Mouse (Mus musculus): ENCODE data around the gene Prdm1. TPM values are rescaled to one million over a fixed set of nuclear protein-coding genes. Genes with fewer than 3 reads are reported as not detected.

Gene Prdm1
- polyA plus RNA-seq, 1 experiment from 2014 or later, result 0.15 TPM

DNA sequence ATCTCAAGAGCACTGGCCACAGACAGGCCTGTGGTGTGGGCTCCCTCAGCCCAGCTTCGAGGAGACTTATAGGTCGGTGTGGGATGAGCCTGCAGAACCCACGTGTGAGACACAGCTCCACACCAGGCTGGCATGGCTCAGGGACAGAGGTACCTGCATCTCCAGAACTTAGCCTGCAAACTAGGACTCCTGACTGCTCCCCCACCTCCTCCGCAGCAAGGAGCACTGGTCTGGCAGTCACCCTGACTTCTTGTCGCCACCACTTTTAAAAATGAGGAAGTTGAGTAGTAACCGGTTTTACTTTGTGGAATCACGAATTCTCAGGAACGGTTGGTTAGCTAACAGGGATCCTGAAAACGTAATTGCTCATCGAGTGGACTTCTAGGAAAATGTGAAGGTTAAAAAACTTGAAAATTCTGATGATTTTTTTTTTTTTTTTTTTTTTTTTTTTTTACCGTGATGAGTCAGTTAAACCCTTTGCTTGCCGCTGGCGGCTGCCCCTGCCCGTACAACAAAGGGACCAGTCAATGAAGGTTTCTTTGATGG, 10.8 kb upstream of the Prdm1 start:
- DNase-seq (no peak), ATAC-seq (no peak; the same call in 1 of the 2 replicates)
- 4% methylated on average over 14 of the region's 14 CpGs for WGBS (ENCODE audit: insufficient replicate concordance)
- H3K36me3 ChIP-seq (replicated peaks; ENCODE audit: insufficient read depth, low read length), result no peaks in the 10 kb centered on the region
- TF ChIP-seq CTCF (IDR thresholded peaks at IDR 0.05; ENCODE audit: low read depth), result no peak
- TF ChIP-seq EP300 (IDR thresholded peaks at IDR 0.05; ENCODE audit: low read depth), result no peak
- H3K9me3 ChIP-seq (ENCODE audit: low read length), result no peaks in the 10 kb centered on the region
- no peak overlapping the region for H3K27ac ChIP-seq (ENCODE audit: low read depth)
- H3K4me1 ChIP-seq (ENCODE audit: insufficient read depth), result peaks cover 4% of the 10 kb centered on the region; the same call in 1 of the 2 replicates
- H3K9ac ChIP-seq (replicated peaks), result peak overlapping the region; percentile 30; the same call in 1 of the 2 replicates
- no peaks in the 10 kb centered on the region for H3K27me3 ChIP-seq (ENCODE audit: insufficient read depth, low read length)
- H3K4me3 ChIP-seq (ENCODE audit: low read depth, low read length), result peak overlapping the region; percentile 20; the same call in 1 of the 2 replicates
- peak overlapping the region; percentile 55 for H3K4me2 ChIP-seq (ENCODE audit: low read depth, low read length)

GRCm38 (mm10) chr10:44538137-44538536, 9.8 kb upstream of the Prdm1 start:
- ATAC-seq (no peak), DNase-seq (no peak)
- no peak overlapping the region for H3K9ac ChIP-seq (replicated peaks)
- no peak overlapping the region for H3K4me3 ChIP-seq (ENCODE audit: low read depth, low read length)
- H3K27ac ChIP-seq (ENCODE audit: low read depth), result 0 out of 2 replicates have a peak overlapping the region, but pooled peaks have one; percentile 2
- no peak overlapping the region for H3K4me2 ChIP-seq (ENCODE audit: low read depth, low read length)
- 70% methylated on average over 6 of the region's 6 CpGs for WGBS (ENCODE audit: insufficient replicate concordance)
- H3K4me1 ChIP-seq (ENCODE audit: insufficient read depth), result peaks cover 4% of the 10 kb centered on the region; the same call in 1 of the 2 replicates
- H3K27me3 ChIP-seq (ENCODE audit: insufficient read depth, low read length), result no peaks in the 10 kb centered on the region
- TF ChIP-seq CTCF (IDR thresholded peaks at IDR 0.05; ENCODE audit: low read depth) (no peak), EP300 (IDR thresholded peaks at IDR 0.05; ENCODE audit: low read depth) (no peak)
- H3K36me3 ChIP-seq (replicated peaks; ENCODE audit: insufficient read depth, low read length), result no peaks in the 10 kb centered on the region
- H3K9me3 ChIP-seq (ENCODE audit: low read length), result no peaks in the 10 kb centered on the region

DNA sequence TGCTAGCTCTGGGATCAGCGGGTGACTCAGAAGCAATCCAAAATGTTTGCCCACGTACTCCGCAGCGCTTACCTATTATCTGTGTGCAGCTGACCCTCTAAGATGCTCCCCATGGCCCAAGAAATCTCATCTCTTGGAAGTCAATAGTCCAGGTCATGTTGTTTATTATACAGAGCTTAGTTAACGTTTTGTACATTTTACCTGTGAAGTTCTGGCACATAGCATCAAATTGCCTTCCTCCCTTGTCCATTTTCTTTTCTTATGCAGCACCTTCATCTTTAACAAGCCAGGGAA, 1.7 kb upstream of the Prdm1 start:
- H3K27ac ChIP-seq (ENCODE audit: low read depth), result no peak overlapping the region
- TF ChIP-seq EP300 (IDR thresholded peaks at IDR 0.05; ENCODE audit: low read depth), result no peak
- no peak for TF ChIP-seq CTCF (IDR thresholded peaks at IDR 0.05; ENCODE audit: low read depth)

GRCm38 (mm10) chr10:44529218-44530066, 1.1 kb upstream of the Prdm1 start:
- H3K9me3 ChIP-seq (ENCODE audit: low read length), result no peaks in the 10 kb centered on the region
- TF ChIP-seq EP300 (IDR thresholded peaks at IDR 0.05; ENCODE audit: low read depth) (no peak), CTCF (IDR thresholded peaks at IDR 0.05; ENCODE audit: low read depth) (no peak)
- H3K4me3 ChIP-seq (ENCODE audit: low read depth, low read length), result peak overlapping the region; percentile 71
- H3K27ac ChIP-seq (ENCODE audit: low read depth), result peak overlapping the region; percentile 66
- peak overlapping the region; percentile 61 for H3K9ac ChIP-seq (replicated peaks)
- peaks cover 21% of the 10 kb centered on the region for H3K4me1 ChIP-seq (ENCODE audit: insufficient read depth)
- H3K27me3 ChIP-seq (ENCODE audit: insufficient read depth, low read length), result peaks cover 38% of the 10 kb centered on the region
- peak; percentile 90 for DNase-seq
- H3K36me3 ChIP-seq (replicated peaks; ENCODE audit: insufficient read depth, low read length), result no peaks in the 10 kb centered on the region
- H3K4me2 ChIP-seq (ENCODE audit: low read depth, low read length), result peak overlapping the region; percentile 91
- under 1% methylated on average over 42 of the region's 42 CpGs for WGBS (ENCODE audit: insufficient replicate concordance)
- ATAC-seq, result peak; percentile 99

More for the DNA sequence above, 1.7 kb upstream of the Prdm1 start:
- ATAC-seq, result no peak
- Histone ChIP-seq H3K27me3 (ENCODE audit: insufficient read depth, low read length) (peaks cover 35% of the 10 kb centered on the region), H3K4me3 (ENCODE audit: low read depth, low read length) (peak overlapping the region; percentile 71), H3K9me3 (ENCODE audit: low read length) (no peaks in the 10 kb centered on the region), H3K4me2 (ENCODE audit: low read depth, low read length) (peak overlapping the region; percentile 91), H3K36me3 (replicated peaks; ENCODE audit: insufficient read depth, low read length) (no peaks in the 10 kb centered on the region), H3K4me1 (ENCODE audit: insufficient read depth) (peaks cover 21% of the 10 kb centered on the region), H3K9ac (replicated peaks) (peak overlapping the region; percentile 61; the same call in 1 of the 2 replicates)
- DNase-seq, result no peak
- 11% methylated on average over 5 of the region's 5 CpGs for WGBS (ENCODE audit: insufficient replicate concordance)

GRCm38 (mm10) chr10:44527651-44528050, 650 bp downstream of the Prdm1 start:
- H3K27me3 ChIP-seq (ENCODE audit: insufficient read depth, low read length), result peaks cover 38% of the 10 kb centered on the region
- ATAC-seq (no peak), DNase-seq (no peak)
- H3K36me3 ChIP-seq (replicated peaks; ENCODE audit: insufficient read depth, low read length), result no peaks in the 10 kb centered on the region
- H3K4me1 ChIP-seq (ENCODE audit: insufficient read depth), result peaks cover 21% of the 10 kb centered on the region
- peak overlapping the region; percentile 36 for H3K4me3 ChIP-seq (ENCODE audit: low read depth, low read length)
- TF ChIP-seq CTCF (IDR thresholded peaks at IDR 0.05; ENCODE audit: low read depth) (no peak), EP300 (IDR thresholded peaks at IDR 0.05; ENCODE audit: low read depth) (no peak)
- H3K9me3 ChIP-seq (ENCODE audit: low read length), result no peaks in the 10 kb centered on the region
- H3K9ac ChIP-seq (replicated peaks), result no peak overlapping the region
- no peak overlapping the region for H3K27ac ChIP-seq (ENCODE audit: low read depth)
- H3K4me2 ChIP-seq (ENCODE audit: low read depth, low read length), result peak overlapping the region; percentile 71
- WGBS (ENCODE audit: insufficient replicate concordance), result 2% methylated on average over 16 of the region's 16 CpGs

Measured in liver, postnatal 0 days (tissue).